Mouse (Mus musculus) ES-E14 (cell line): ENCODE results near the gene Abi3.

Experiments used
- CHD2 ChIP-seq: IDR thresholded peaks from 2 replicates; pipeline ENCODE4 v1.6.1; 2014; ENCODE audit warnings: mild to moderate bottlenecking, low read depth, low read length, inconsistent platforms
- MAFK ChIP-seq: IDR thresholded peaks from 2 replicates; pipeline ENCODE4 v1.6.1; 2014; ENCODE audit warnings: mild to moderate bottlenecking, low read depth, low read length, inconsistent platforms; ENCODE audit not compliant: insufficient read depth
- ZC3H11A ChIP-seq: IDR thresholded peaks from 2 replicates; pipeline ENCODE4 v1.6.1; 2012; ENCODE audit warnings: low read depth, mild to moderate bottlenecking, inconsistent platforms, low read length, borderline replicate concordance
- ZNF384 ChIP-seq: IDR thresholded peaks from 2 replicates; pipeline ENCODE4 v1.6.1; 2012; ENCODE audit warnings: low read depth, low read length, inconsistent platforms

DNA sequence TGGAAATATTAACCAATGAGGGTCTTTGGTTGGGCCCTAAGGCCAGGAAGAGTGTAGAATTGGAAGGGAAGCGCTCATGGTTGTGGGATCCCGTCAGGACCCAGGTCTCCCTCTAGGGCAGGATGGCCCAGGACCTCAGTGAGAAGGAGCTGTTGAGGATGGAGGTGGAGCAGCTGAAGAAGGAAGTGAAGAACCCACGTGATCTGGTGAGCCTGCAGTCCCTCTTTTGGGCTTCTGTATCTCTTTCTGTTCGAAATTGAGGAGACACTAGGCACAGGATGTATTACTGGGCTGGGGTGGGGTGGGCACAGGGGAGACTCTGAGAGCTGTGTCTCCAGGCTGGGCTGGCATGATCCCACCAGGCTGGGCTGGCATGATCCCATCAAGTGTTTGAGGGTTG, 2.7 kb upstream of the Abi3 start:
- no peak for TF ChIP-seq CHD2
- no peak for TF ChIP-seq MAFK
- TF ChIP-seq ZNF384: no peak
- TF ChIP-seq ZC3H11A: no peak
